Mouse (Mus musculus) olfactory bulb, adult 2 months (tissue): ENCODE data around the gene Ica1.

Source experiments
- CTCF ChIP-seq: fragments of 200-500 bp; IDR thresholded peaks from 2 replicates; pipeline ENCODE4 v1.5.1; 2012; ENCODE audit warnings: low read depth, mild to moderate bottlenecking, low read length, moderate library complexity; ENCODE audit not compliant: insufficient read depth
- POLR2A ChIP-seq: fragments of 200-500 bp; IDR thresholded peaks from 2 replicates; pipeline ENCODE4 v1.6.1; 2012; ENCODE audit warnings: mild to moderate bottlenecking, low read depth, low read length, moderate library complexity; ENCODE audit not compliant: insufficient read depth

GRCm38 (mm10) chr6:8582377-8582776 is 195.9 kb downstream of the Ica1 start:
- TF ChIP-seq CTCF, result no peak
- no peak for TF ChIP-seq POLR2A
